Mouse (Mus musculus) erythroblast, embryonic 14.5 days (primary cell): ENCODE measurements around the gene Il17rb.

Source experiments
- GATA1 ChIP-seq: IDR thresholded peaks from 2 replicates; pipeline ENCODE4 v1.6.1; 2012; ENCODE audit warnings: low read length, inconsistent platforms, mixed read lengths
- TAL1 ChIP-seq: IDR thresholded peaks from 3 replicates; pipeline ENCODE4 v1.6.1; 2012; ENCODE audit warnings: low read length, inconsistent platforms, mixed read lengths

DNA sequence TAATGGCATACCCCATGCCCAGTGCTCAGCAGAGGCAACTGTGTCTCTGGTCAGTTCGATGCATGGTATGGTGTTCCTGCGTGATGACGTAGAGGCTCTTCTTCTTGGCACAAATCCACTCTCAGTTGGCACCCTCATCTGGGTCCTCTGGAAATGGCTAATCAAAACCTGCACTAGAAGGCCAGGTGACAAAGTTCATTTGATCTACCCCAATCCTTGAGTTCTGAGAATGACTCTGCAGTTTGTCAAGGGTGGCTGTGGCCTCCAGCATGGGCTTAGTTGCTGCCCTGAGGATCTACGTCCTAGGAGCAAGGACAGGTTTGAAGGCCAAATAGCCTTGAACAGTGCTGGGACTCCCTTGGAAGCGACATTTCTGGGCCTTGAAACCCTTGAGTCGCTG is 10.2 kb upstream of the Il17rb start:
- TF ChIP-seq GATA1 = no peak
- TF ChIP-seq TAL1 = no peak
